ENCODE assay signal across 15 mouse cellular contexts in the genomic region with DNA sequence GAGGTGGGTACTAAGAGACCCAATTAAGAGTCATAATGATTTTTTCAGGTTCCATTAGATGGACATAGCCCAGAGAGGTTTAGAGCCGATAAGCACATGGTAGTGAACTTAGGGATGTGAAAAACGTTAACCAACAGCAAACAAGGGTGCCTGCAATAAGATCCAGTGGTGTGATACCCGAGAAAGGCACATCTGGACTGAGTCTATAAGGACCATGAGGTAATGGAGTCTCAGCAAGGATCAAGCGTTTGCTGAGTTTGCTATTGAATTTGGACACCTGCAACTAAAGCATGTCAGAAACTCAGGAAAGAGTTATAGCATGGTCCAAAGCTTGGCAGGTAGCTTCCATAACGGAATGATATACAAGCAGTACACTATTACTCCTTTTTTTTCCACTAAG.
"Had no signal": no experiment of that assay in that cellular context is flagged by ENCODE, and none has a peak within 500 bp of the region (broad histone marks: within the 10 kb centered on the region; RNA-seq: fewer than 3 reads in every experiment).

No protein-coding gene starts in this region.

- H3K9me3 ChIP-seq: limb, embryonic 15.5 days; liver, embryonic 12.5 days; megakaryocyte, embryonic 14.5 days; midbrain, embryonic 15.5 days; neural tube, embryonic 12.5 days had no signal

- H3K27me3 ChIP-seq: limb, embryonic 15.5 days; liver, embryonic 12.5 days; megakaryocyte, embryonic 14.5 days; midbrain, embryonic 15.5 days; neural tube, embryonic 12.5 days had no signal

- H3K9ac ChIP-seq: limb, embryonic 15.5 days; liver, embryonic 12.5 days; lung, embryonic 14.5 days; midbrain, embryonic 15.5 days; neural tube, embryonic 12.5 days had no signal

- H3K4me3 ChIP-seq: left cerebral cortex, adult 2 months; limb, embryonic 15.5 days; liver, embryonic 12.5 days; megakaryocyte, embryonic 14.5 days; midbrain, embryonic 15.5 days; neural tube, embryonic 12.5 days had no signal

- H3K4me1 ChIP-seq: midbrain, embryonic 15.5 days had no signal

- H3K27ac ChIP-seq: left cerebral cortex, adult 2 months; liver, embryonic 12.5 days; macrophage; midbrain, embryonic 15.5 days; neural tube, embryonic 12.5 days had no signal

- DNase-seq: kidney, adult 8-10 months; kidney, postnatal 10 days; lung, embryonic 14.5 days; lung, postnatal 10 days; thymus, adult 2 months; thymus, postnatal 25 days had no signal

- ATAC-seq: intestine, postnatal 0 days; liver, embryonic 12.5 days; midbrain, embryonic 15.5 days had no signal

- H3K4me2 ChIP-seq: limb, embryonic 15.5 days; liver, embryonic 12.5 days; lung, embryonic 14.5 days; midbrain, embryonic 11.5 days; midbrain, embryonic 15.5 days; neural tube, embryonic 12.5 days had no signal
